Mouse (Mus musculus) liver, embryonic 16.5 days (tissue): ENCODE measurements around the gene Olfr1008. TPM values are rescaled to one million over a fixed set of nuclear protein-coding genes. Genes with fewer than 3 reads are reported as not detected.
"Not testable (repeated sequence)": the region's sequence is repeated elsewhere in the genome, so short reads cannot be mapped to it uniquely, and the experiment has no call there.

Experiments
- ATAC-seq: fragments of 200-750 bp; cut with Nextera tagmentation; 2 replicates; pipeline ENCODE4 v1.8.0; 2017; ENCODE audit warnings: low read depth, mild to moderate bottlenecking, moderate number of reproducible peaks, moderate library complexity
- H3K27ac ChIP-seq: fragments of 300-500 bp; sonication (generic); 2 replicates; pipeline ENCODE4 v1.5.1; 2014; ENCODE audit warnings: mild to moderate bottlenecking, low read length
- H3K27me3 ChIP-seq: fragments of 300-500 bp; sonication (generic); 2 replicates; pipeline ENCODE4 v1.6.1; 2014; ENCODE audit warnings: low read depth, low read length, mixed read lengths; ENCODE audit not compliant: control insufficient read depth, insufficient read depth
- H3K36me3 ChIP-seq: fragments of 300-500 bp; sonication (generic); 2 replicates; pipeline ENCODE4 v1.6.1; 2014; ENCODE audit warnings: mild to moderate bottlenecking; ENCODE audit not compliant: control insufficient read depth, insufficient read depth
- H3K4me1 ChIP-seq: fragments of 300-500 bp; sonication (generic); 2 replicates; pipeline ENCODE4 v1.6.1; 2014; ENCODE audit warnings: low read depth, low read length, mixed read lengths; ENCODE audit not compliant: control insufficient read depth
- H3K4me2 ChIP-seq: fragments of 300-500 bp; sonication (generic); 2 replicates; pipeline ENCODE4 v1.6.1; 2014; ENCODE audit warnings: low read depth, low read length, mixed read lengths
- H3K4me3 ChIP-seq: fragments of 300-500 bp; sonication (generic); 2 replicates; pipeline ENCODE4 v1.5.1; 2014; ENCODE audit warnings: low read depth, mild to moderate bottlenecking, low read length
- H3K9ac ChIP-seq: fragments of 300-500 bp; sonication (generic); 2 replicates; pipeline ENCODE4 v1.6.1; 2014; ENCODE audit warnings: low read depth, low read length
- H3K9me3 ChIP-seq: fragments of 300-500 bp; sonication (generic); replicated peaks from 2 replicates; pipeline ENCODE4 v1.6.1; 2016; ENCODE audit warnings: low read length; ENCODE audit not compliant: control insufficient read depth
- WGBS: fragments of 180-500 bp; shearing (Covaris S2); extraction: QIAGEN DNeasy Blood & Tissue Kit; methylation state at CpG from one replicate; pipeline ENCODE4 v1.1.7; 2014; ENCODE audit not compliant: insufficient replicate concordance; 5-methylcytosine and 5-hydroxymethylcytosine counted together
- polyA plus RNA-seq: library from polyadenylated mRNA; unstranded; fragments of >200 nt; fragmentation: Nextera tagmentation; extraction: Ambion mirVana; gene quantifications from 2 replicates; pipeline ENCODE4 v1.2.1, GENCODE M21; 2015

Olfr1008 gene
- polyA plus RNA-seq: not detected in 2 replicates

GRCm38 (mm10) chr2:85689131-85689530 lies at the start of gene Olfr1008:
Olfr1008 (plus strand) TSS chr2:85689431.
- Histone ChIP-seq H3K4me1 (no peaks in the 10 kb centered on the region), H3K4me2 (no peak within 1 kb of the TSS), H3K36me3 (no peaks in the 10 kb centered on the region), H3K27ac (no peak within 1 kb of the TSS), H3K9ac (no peak within 1 kb of the TSS), H3K9me3 (no peaks in the 10 kb centered on the region), H3K27me3 (no peaks in the 10 kb centered on the region), H3K4me3 (no peak within 1 kb of the TSS)
- ATAC-seq: no peak

GRCm38 (mm10) chr2:85650604-85651003 lies 38.6 kb upstream of the Olfr1008 start, which contains the start of gene Olfr1002:
Olfr1002 (minus strand) TSS chr2:85650704.
- H3K9ac ChIP-seq: no peak within 1 kb of the TSS
- H3K4me1 ChIP-seq: no peaks in the 10 kb centered on the region
- H3K27ac ChIP-seq: no peak within 1 kb of the TSS
- no peak for ATAC-seq
- no peak within 1 kb of the TSS for H3K4me3 ChIP-seq
- WGBS: 74% methylated on average over 1 of the region's 1 CpGs
- no peak within 1 kb of the TSS for H3K4me2 ChIP-seq
- H3K27me3 ChIP-seq: no peaks in the 10 kb centered on the region
- no peaks in the 10 kb centered on the region for H3K36me3 ChIP-seq
- H3K9me3 ChIP-seq: no peaks in the 10 kb centered on the region

GRCm38 (mm10) chr2:85664355-85664754 lies 24.9 kb upstream of the Olfr1008 start, which contains the start of gene Olfr154:
Olfr154 (minus strand) TSS chr2:85664455.
- H3K9ac ChIP-seq, H3K9me3 ChIP-seq, ATAC-seq, H3K27ac ChIP-seq, H3K4me1 ChIP-seq, H3K4me3 ChIP-seq, H3K27me3 ChIP-seq, H3K4me2 ChIP-seq, H3K36me3 ChIP-seq: not testable (repeated sequence)

- no peaks in the 10 kb centered on the region for H3K36me3 ChIP-seq
- H3K27me3 ChIP-seq: no peaks in the 10 kb centered on the region
- no peak for ATAC-seq
- no peak within 1 kb of the TSS for H3K9ac ChIP-seq
- no peak within 1 kb of the TSS for H3K4me3 ChIP-seq
- no peaks in the 10 kb centered on the region for H3K9me3 ChIP-seq
- no peak within 1 kb of the TSS for H3K4me2 ChIP-seq
- H3K27ac ChIP-seq: no peak within 1 kb of the TSS
- no peaks in the 10 kb centered on the region for H3K4me1 ChIP-seq
These were observed 10.6 kb upstream of the Olfr1008 start, which contains the start of gene Olfr1006 for GRCm38 (mm10) chr2:85678667-85679066. Olfr1006 (minus strand) TSS chr2:85678767.

GRCm38 (mm10) chr2:85710680-85711079 lies 21.4 kb downstream of the Olfr1008 start:
- H3K4me1 ChIP-seq, H3K27ac ChIP-seq, H3K4me2 ChIP-seq, H3K9me3 ChIP-seq, H3K9ac ChIP-seq, H3K36me3 ChIP-seq, H3K27me3 ChIP-seq, H3K4me3 ChIP-seq, ATAC-seq: not testable (repeated sequence)
- 40% methylated on average over 2 of the region's 2 CpGs for WGBS

GRCm38 (mm10) chr2:85711159-85711558 lies 21.9 kb downstream of the Olfr1008 start:
- no peaks in the 10 kb centered on the region for H3K27me3 ChIP-seq
- no peak overlapping the region for H3K4me2 ChIP-seq
- no peak overlapping the region for H3K4me3 ChIP-seq
- H3K36me3 ChIP-seq: no peaks in the 10 kb centered on the region
- no peak overlapping the region for H3K27ac ChIP-seq
- no peak overlapping the region for H3K9ac ChIP-seq
- no peaks in the 10 kb centered on the region for H3K9me3 ChIP-seq
- WGBS: 25% methylated on average over 1 of the region's 1 CpGs
- ATAC-seq: no peak
- no peaks in the 10 kb centered on the region for H3K4me1 ChIP-seq

- H3K4me1 ChIP-seq: no peaks in the 10 kb centered on the region
- WGBS: 52% methylated on average over 1 of the region's 1 CpGs
- ATAC-seq: no peak
These were observed 25.9 kb downstream of the Olfr1008 start, which contains the start of gene Olfr1009 for GRCm38 (mm10) chr2:85715119-85715518. Olfr1009 (plus strand) TSS chr2:85715419.

GRCm38 (mm10) chr2:85725793-85726192 lies 36.6 kb downstream of the Olfr1008 start:
- 9% methylated on average over 3 of the region's 3 CpGs for WGBS
- Histone ChIP-seq H3K27me3 (no peaks in the 10 kb centered on the region), H3K27ac (no peak overlapping the region), H3K4me2 (no peak overlapping the region), H3K9ac (no peak overlapping the region), H3K4me3 (no peak overlapping the region), H3K4me1 (no peaks in the 10 kb centered on the region), H3K9me3 (no peaks in the 10 kb centered on the region), H3K36me3 (no peaks in the 10 kb centered on the region)
- no peak for ATAC-seq

More at GRCm38 (mm10) chr2:85715119-85715518, 25.9 kb downstream of the Olfr1008 start, which contains the start of gene Olfr1009:
- no peaks in the 10 kb centered on the region for H3K27me3 ChIP-seq
- no peak within 1 kb of the TSS for H3K4me3 ChIP-seq
- H3K27ac ChIP-seq: no peak within 1 kb of the TSS
- H3K9ac ChIP-seq: no peak within 1 kb of the TSS
- H3K4me2 ChIP-seq: no peak within 1 kb of the TSS
- no peaks in the 10 kb centered on the region for H3K36me3 ChIP-seq
- no peaks in the 10 kb centered on the region for H3K9me3 ChIP-seq
